Mouse (Mus musculus) liver, postnatal 0 days (tissue): ENCODE results near the gene Bbs1. TPM values are rescaled to one million over a fixed set of nuclear protein-coding genes. Genes with fewer than 3 reads are reported as not detected.

Experiments used
- ATAC-seq: fragments of 200-750 bp; cut with Nextera tagmentation; 2 replicates; pipeline ENCODE4 v1.8.0; 2017; ENCODE audit warnings: mild to moderate bottlenecking, moderate library complexity
- DNase-seq: peaks from one replicate; pipeline ENCODE4 v3.0.0-alpha.2; 2016
- H3K27ac ChIP-seq: fragments of 300-500 bp; sonication (generic); 2 replicates; pipeline ENCODE4 v1.5.1; 2014; ENCODE audit warnings: antibody characterized with exemption, moderate library complexity, mild to moderate bottlenecking, low read depth
- H3K27me3 ChIP-seq: fragments of 300-500 bp; sonication (generic); 2 replicates; pipeline ENCODE4 v1.6.1; 2014; ENCODE audit warnings: low read length, control low read depth, mixed read lengths; ENCODE audit not compliant: insufficient read depth
- H3K36me3 ChIP-seq: fragments of 300-500 bp; sonication (generic); replicated peaks from 2 replicates; pipeline ENCODE4 v1.6.1; 2014; ENCODE audit warnings: mild to moderate bottlenecking, control low read depth, low read length, moderate library complexity, mixed read lengths; ENCODE audit not compliant: insufficient read depth
- H3K4me1 ChIP-seq: fragments of 300-500 bp; sonication (generic); 2 replicates; pipeline ENCODE4 v1.6.1; 2014; ENCODE audit warnings: antibody characterized with exemption, mild to moderate bottlenecking, control low read depth; ENCODE audit not compliant: insufficient read depth
- H3K4me2 ChIP-seq: fragments of 300-500 bp; sonication (generic); 2 replicates; pipeline ENCODE4 v1.6.1; 2014; ENCODE audit warnings: low read depth, mild to moderate bottlenecking, low read length, moderate library complexity, mixed read lengths
- H3K4me3 ChIP-seq: fragments of 300-500 bp; sonication (generic); 2 replicates; pipeline ENCODE4 v1.5.1; 2014; ENCODE audit warnings: low read depth, low read length
- H3K9ac ChIP-seq: fragments of 300-500 bp; sonication (generic); replicated peaks from 2 replicates; pipeline ENCODE4 v1.6.1; 2014; ENCODE audit warnings: mild to moderate bottlenecking, moderate library complexity
- H3K9me3 ChIP-seq: fragments of 300-500 bp; sonication (generic); 2 replicates; pipeline ENCODE4 v1.6.1; 2016; ENCODE audit warnings: mild to moderate bottlenecking, control low read depth, low read length, mixed read lengths
- CTCF ChIP-seq: sonication (generic); IDR thresholded peaks from 2 replicates; pipeline ENCODE4 v1.5.1; 2016; ENCODE audit warnings: antibody characterized with exemption, low read depth
- EP300 ChIP-seq: IDR thresholded peaks from 2 replicates; pipeline ENCODE4 v1.6.1; 2016; ENCODE audit warnings: antibody characterized with exemption, low read depth, mild to moderate bottlenecking
- WGBS: fragments of 180-500 bp; shearing (Covaris S2); extraction: QIAGEN DNeasy Blood & Tissue Kit; methylation state at CpG from one replicate; pipeline ENCODE4 v1.1.7; 2014; ENCODE audit not compliant: insufficient replicate concordance; 5-methylcytosine and 5-hydroxymethylcytosine counted together
- polyA plus RNA-seq: library from polyadenylated mRNA; unstranded; fragments of >200 nt; fragmentation: Nextera tagmentation; extraction: Ambion mirVana; gene quantifications from 2 replicates; pipeline ENCODE4 v1.2.1, GENCODE M21; 2015

Bbs1 gene
- polyA plus RNA-seq, 1 experiment from 2014 or later, result 0.46 TPM

- H3K27me3 ChIP-seq, result peaks cover 12% of the 10 kb centered on the region; the same call in 1 of the 2 replicates
- no peak overlapping the region for H3K4me3 ChIP-seq
- H3K36me3 ChIP-seq, result no peaks in the 10 kb centered on the region
- DNase-seq, result no peak
- no peak for TF ChIP-seq CTCF
- no peak for TF ChIP-seq EP300
- H3K4me1 ChIP-seq, result no peaks in the 10 kb centered on the region
- H3K4me2 ChIP-seq, result no peak overlapping the region
- ATAC-seq, result no peak
- H3K9me3 ChIP-seq, result no peaks in the 10 kb centered on the region
- no peak overlapping the region for H3K9ac ChIP-seq
- no peak overlapping the region for H3K27ac ChIP-seq
- 73% methylated on average over 2 of the region's 2 CpGs for WGBS
Measured at GRCm38 (mm10) chr19:4936896-4937295, 30.5 kb upstream of the Bbs1 start.

DNA sequence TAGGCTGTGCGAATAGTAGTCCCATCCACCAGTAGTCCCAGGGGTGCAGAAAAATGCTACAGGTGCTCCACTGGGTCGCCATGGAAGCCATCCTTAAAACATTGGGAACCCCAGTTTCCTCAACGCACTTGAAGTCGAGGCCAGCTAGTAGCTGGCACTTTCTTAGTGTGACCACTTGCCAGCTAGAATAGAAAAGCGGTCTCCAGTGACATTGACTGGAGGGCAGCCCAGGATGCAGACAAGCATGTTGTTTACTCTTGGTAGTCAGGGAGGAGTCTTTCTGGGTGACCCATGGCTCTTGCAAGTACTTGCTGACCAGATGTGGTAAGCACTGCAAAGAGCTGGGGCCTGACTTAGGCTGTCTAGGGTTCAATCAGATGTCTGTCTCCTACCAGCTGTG lies 22.4 kb upstream of the Bbs1 start:
- Histone ChIP-seq H3K4me2 (peak overlapping the region; percentile 73), H3K27me3 (no peaks in the 10 kb centered on the region), H3K27ac (no peak overlapping the region), H3K4me1 (peaks cover 16% of the 10 kb centered on the region), H3K36me3 (peaks cover 8% of the 10 kb centered on the region; the same call in 1 of the 2 replicates), H3K4me3 (peak overlapping the region; percentile 57), H3K9me3 (no peaks in the 10 kb centered on the region), H3K9ac (no peak overlapping the region)
- DNase-seq (no peak), ATAC-seq (no peak)
- 61% methylated on average over 5 of the region's 5 CpGs for WGBS
- TF ChIP-seq EP300, result no peak
- TF ChIP-seq CTCF, result no peak

DNA sequence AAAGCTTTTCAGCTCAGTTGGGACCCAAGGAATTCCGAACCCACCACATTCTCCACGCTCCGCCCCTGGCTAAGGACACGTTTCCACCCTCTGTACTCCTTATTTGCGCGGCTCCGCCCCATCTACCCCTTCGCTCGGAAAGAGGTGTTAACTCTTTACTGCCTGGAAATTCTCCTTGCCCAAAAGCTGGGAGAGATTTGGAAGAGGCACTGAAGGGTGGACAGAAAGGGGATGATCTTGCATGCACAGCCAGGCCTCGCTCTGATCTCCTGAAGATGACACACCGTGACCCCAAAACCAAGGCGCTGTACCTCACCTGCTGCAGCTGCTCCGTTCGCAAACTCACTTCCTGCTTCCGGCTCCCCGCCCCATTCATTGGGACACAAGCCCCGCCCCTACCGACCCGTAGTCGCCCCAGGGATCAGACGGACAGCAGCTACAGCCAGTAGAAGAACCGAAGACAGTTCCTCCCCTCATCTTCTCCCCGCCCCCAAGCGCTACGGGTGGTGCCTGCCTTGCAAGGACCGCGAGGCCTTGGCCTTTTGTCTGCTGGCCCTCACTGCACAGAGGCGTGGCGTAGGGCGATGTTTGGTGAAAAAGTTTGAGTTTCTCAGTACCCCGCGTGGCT lies 21.6 kb upstream of the Bbs1 start, which contains the start of gene Dpp3:
TSS of gene Dpp3 (minus strand) at position 384 of the 628 bp plus-strand sequence.
- peak within 1 kb of the TSS; percentile 73 for H3K4me2 ChIP-seq
- peak within 1 kb of the TSS; percentile 62 for H3K27ac ChIP-seq
- DNase-seq, result peak; percentile 99
- H3K4me3 ChIP-seq, result peak within 1 kb of the TSS; percentile 57
- no peaks in the 10 kb centered on the region for H3K9me3 ChIP-seq
- TF ChIP-seq CTCF (no peak), EP300 (no peak)
- H3K27me3 ChIP-seq, result no peaks in the 10 kb centered on the region
- ATAC-seq, result peak; percentile 98
- whole genome bisulfite sequencing, result under 1% methylated on average over 32 of the region's 32 CpGs
- H3K36me3 ChIP-seq, result peaks cover 15% of the 10 kb centered on the region
- H3K4me1 ChIP-seq, result peaks cover 16% of the 10 kb centered on the region
- peak within 1 kb of the TSS; percentile 50 for H3K9ac ChIP-seq

GRCm38 (mm10) chr19:4925121-4925860 lies 18.9 kb upstream of the Bbs1 start:
- Histone ChIP-seq H3K9me3 (no peaks in the 10 kb centered on the region), H3K9ac (no peak overlapping the region), H3K4me3 (no peak overlapping the region), H3K4me1 (peaks cover 16% of the 10 kb centered on the region), H3K36me3 (peaks cover 40% of the 10 kb centered on the region), H3K27me3 (no peaks in the 10 kb centered on the region), H3K4me2 (no peak overlapping the region), H3K27ac (no peak overlapping the region)
- no peak for ATAC-seq
- 91% methylated on average over 11 of the region's 11 CpGs for WGBS
- DNase-seq, result no peak
- TF ChIP-seq CTCF (no peak), EP300 (no peak)

- DNase-seq (no peak), ATAC-seq (no peak)
- Histone ChIP-seq H3K4me1 (no peaks in the 10 kb centered on the region), H3K4me3 (no peak overlapping the region), H3K27ac (no peak overlapping the region), H3K4me2 (no peak overlapping the region), H3K9me3 (no peaks in the 10 kb centered on the region), H3K9ac (no peak overlapping the region), H3K36me3 (peaks cover 76% of the 10 kb centered on the region), H3K27me3 (no peaks in the 10 kb centered on the region)
- WGBS, result 83% methylated on average over 6 of the region's 6 CpGs
- no peak for TF ChIP-seq CTCF
- TF ChIP-seq EP300, result no peak
Measured at GRCm38 (mm10) chr19:4919652-4920051, 13.2 kb upstream of the Bbs1 start.

- no peak overlapping the region for H3K4me3 ChIP-seq
- H3K27me3 ChIP-seq, result no peaks in the 10 kb centered on the region
- H3K4me1 ChIP-seq, result no peaks in the 10 kb centered on the region
- H3K27ac ChIP-seq, result no peak overlapping the region
- WGBS, result 74% methylated on average over 10 of the region's 10 CpGs
- TF ChIP-seq EP300, result no peak
- ATAC-seq, result no peak
- H3K9me3 ChIP-seq, result no peaks in the 10 kb centered on the region
- peaks cover 73% of the 10 kb centered on the region for H3K36me3 ChIP-seq
- no peak overlapping the region for H3K4me2 ChIP-seq
- no peak for DNase-seq
- H3K9ac ChIP-seq, result no peak overlapping the region
Measured at GRCm38 (mm10) chr19:4916827-4917226, 10.4 kb upstream of the Bbs1 start.
